Mouse (Mus musculus) neutrophil, adult 65 days (primary cell): ENCODE data around the gene Ltv1. TPM values are rescaled to one million over a fixed set of nuclear protein-coding genes. Genes with fewer than 3 reads are reported as not detected.

Experiments
- total RNA-seq: library from RNA; stranded (reverse); gene quantifications from 2 replicates; pipeline ENCODE4 v1.2.4, GENCODE M21; 2023

Gene Ltv1
- total RNA-seq = 43.5 and 53.5 TPM in 2 replicates

GRCm38 (mm10) chr10:13192731-13193351 lies at the start of gene Ltv1:
Gene Ltv1, minus strand, starts transcription at chr10:13193168.

GRCm38 (mm10) chr10:13177973-13178624 lies 14.9 kb downstream of the Ltv1 start, which contains the start of gene Zc2hc1b:
Gene Zc2hc1b, minus strand, starts transcription at chr10:13178023.

Other genes starting within 250 kb of the Ltv1 start
- gene Stx11, start 228.9 kb downstream of the Ltv1 start, total RNA-seq = 145 and 192 TPM in 2 replicates
- 6.7 and 6.9 TPM in 2 replicates for gene Sf3b5, start 187.8 kb downstream of the Ltv1 start, total RNA-seq
- 3.1 and 4.4 TPM in 2 replicates for gene Plagl1, start 132.7 kb downstream of the Ltv1 start, total RNA-seq
- gene Zc2hc1b, start 15.1 kb downstream of the Ltv1 start, total RNA-seq = not detected in 2 replicates